Mouse (Mus musculus) E14TG2a.4 (cell line): ENCODE data around the gene Fetub.
A peak's percentile ranks its signal among the peaks of the same experiment; 100 is the strongest.

Experiments used
- H3K27me3 ChIP-seq: 2 replicates; pipeline ENCODE4 v1.6.1; 2014; ENCODE audit warnings: low read length, control low read depth; ENCODE audit not compliant: insufficient read depth
- H3K36me3 ChIP-seq: 2 replicates; pipeline ENCODE4 v1.6.1; 2014; ENCODE audit warnings: low read length, control low read depth; ENCODE audit not compliant: insufficient read depth
- H3K4me1 ChIP-seq: replicated peaks from 2 replicates; pipeline ENCODE4 v1.6.1; 2014; ENCODE audit warnings: low read depth, low read length, control low read depth
- H3K4me3 ChIP-seq: replicated peaks from 2 replicates; pipeline ENCODE4 v1.5.1; 2014; ENCODE audit warnings: mild to moderate bottlenecking, low read length
- H3K9me3 ChIP-seq: 2 replicates; pipeline ENCODE4 v1.6.1; 2014; ENCODE audit warnings: low read length, control low read depth
- CTCF ChIP-seq: conservative IDR thresholded peaks from 2 replicates; pipeline ENCODE4 v1.5.1; 2014; ENCODE audit warnings: low read length
- NANOG ChIP-seq: IDR thresholded peaks from 2 replicates; pipeline ENCODE4 v1.6.1; 2014; ENCODE audit warnings: borderline replicate concordance, low read length, mixed read lengths
- POU5F1 ChIP-seq: IDR thresholded peaks from 2 replicates; pipeline ENCODE4 v1.6.1; 2014; ENCODE audit warnings: low read length, borderline replicate concordance

Fetub gene

DNA sequence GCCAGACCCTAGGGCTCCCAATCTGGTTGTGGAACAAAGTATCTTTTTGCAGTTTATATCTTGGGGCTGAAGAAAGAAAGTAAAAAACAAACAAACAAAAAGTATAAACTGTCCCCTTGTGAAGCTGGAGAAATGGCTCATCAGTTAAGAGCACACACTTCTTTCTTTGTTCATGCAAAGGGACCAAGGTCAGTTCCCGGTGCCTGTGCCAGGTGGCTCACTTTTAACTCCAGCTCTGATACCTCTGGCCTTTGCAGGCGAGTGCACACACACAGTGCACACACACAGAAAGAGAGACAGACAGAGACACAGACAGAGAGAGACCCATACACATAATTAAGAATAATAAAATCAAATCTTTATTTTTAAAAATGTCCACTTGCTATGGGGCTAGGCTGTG lies 21.5 kb upstream of the Fetub start:
- TF ChIP-seq NANOG (no peak), POU5F1 (no peak), CTCF (no peak)
- Histone ChIP-seq H3K4me1 (peaks cover 15% of the 10 kb centered on the region; the same call in 1 of the 2 replicates), H3K4me3 (no peak overlapping the region), H3K36me3 (no peaks in the 10 kb centered on the region), H3K27me3 (peaks cover 48% of the 10 kb centered on the region), H3K9me3 (no peaks in the 10 kb centered on the region)

DNA sequence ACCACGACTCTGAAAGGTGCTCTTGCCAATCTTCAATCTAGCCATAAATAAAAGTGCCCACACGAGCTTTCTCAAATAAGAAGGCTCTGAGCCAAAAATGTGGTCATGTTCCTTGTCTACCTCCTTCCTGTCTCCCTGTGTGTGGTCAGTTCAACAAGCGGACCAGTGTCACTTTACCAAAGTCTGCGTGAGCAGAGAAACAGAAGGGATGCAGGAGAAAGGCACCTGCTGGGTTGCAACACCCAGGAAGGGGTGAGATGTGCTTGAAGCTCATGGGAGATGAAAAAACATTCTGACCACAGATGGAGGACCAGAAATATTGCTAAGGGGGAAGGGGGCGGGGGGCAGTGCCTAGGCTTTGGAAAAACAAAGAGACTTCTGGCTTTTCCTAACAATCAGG lies 18.8 kb upstream of the Fetub start:
- H3K4me3 ChIP-seq = no peak overlapping the region
- no peak for TF ChIP-seq POU5F1
- TF ChIP-seq NANOG = no peak
- no peak for TF ChIP-seq CTCF
- H3K27me3 ChIP-seq = peaks cover 31% of the 10 kb centered on the region

DNA sequence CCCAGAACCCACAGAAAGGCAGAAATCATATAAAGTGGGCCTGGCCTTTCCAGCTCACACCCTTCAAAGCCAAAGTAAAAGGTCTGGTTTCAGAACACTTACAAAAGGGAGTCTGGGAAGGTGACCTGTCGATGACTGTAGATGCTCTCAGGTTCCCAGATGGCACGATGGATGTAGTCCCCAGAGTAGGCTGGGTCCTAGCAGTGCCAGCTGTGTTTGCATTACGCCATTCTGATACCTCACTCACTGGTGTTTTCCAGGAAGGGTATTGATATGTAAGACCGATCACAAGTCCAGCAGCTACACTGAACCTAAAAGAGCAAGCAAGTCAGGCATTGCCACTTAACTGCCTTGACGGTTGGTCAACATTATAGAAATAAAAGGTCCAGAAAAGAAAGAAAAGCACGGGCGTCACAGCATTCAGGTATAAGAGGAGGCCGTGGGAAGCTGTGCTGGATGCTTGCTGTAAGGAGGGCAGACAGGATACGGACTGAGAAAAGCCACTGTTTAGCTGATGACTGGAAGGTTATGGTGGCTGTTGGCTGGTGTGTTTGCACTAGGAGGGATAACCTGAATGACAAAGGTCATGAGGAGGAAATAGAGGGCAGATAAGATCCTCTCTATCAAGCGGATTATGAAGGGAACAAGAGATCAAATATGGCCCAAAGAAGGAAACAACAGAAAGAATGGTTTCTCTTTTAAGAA lies 18.1 kb upstream of the Fetub start:
- Histone ChIP-seq H3K9me3 (no peaks in the 10 kb centered on the region), H3K36me3 (no peaks in the 10 kb centered on the region), H3K4me3 (no peak overlapping the region), H3K4me1 (peaks cover 8% of the 10 kb centered on the region), H3K27me3 (peaks cover 24% of the 10 kb centered on the region)
- no peak for TF ChIP-seq CTCF
- TF ChIP-seq POU5F1 = no peak
- TF ChIP-seq NANOG = no peak

More for the DNA sequence above, 18.8 kb upstream of the Fetub start:
- Histone ChIP-seq H3K36me3 (no peaks in the 10 kb centered on the region), H3K4me1 (peaks cover 9% of the 10 kb centered on the region), H3K9me3 (no peaks in the 10 kb centered on the region)

DNA sequence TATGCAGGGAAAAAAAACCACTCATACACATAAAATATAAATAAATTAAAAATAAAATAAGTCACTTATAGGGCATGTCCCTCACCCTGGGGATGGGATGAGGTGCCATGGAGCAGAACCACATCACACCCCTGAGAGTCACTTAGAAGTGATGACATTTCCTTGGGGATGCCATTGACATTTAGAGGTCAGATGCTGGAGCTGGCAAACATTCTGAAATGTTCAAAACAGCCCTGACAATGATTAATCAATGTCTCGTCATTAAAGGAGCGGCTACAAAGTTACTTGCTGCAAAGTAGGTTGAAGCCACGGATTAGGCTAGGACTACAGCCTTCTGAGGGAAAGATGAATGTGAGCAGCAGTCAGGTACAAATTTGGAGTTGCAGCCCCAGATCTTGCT lies 16.8 kb upstream of the Fetub start:
- TF ChIP-seq POU5F1 = no peak
- TF ChIP-seq CTCF = no peak
- TF ChIP-seq NANOG = no peak
- Histone ChIP-seq H3K4me1 (peaks cover 7% of the 10 kb centered on the region), H3K9me3 (no peaks in the 10 kb centered on the region), H3K27me3 (peaks cover 20% of the 10 kb centered on the region), H3K4me3 (no peak overlapping the region), H3K36me3 (no peaks in the 10 kb centered on the region)

DNA sequence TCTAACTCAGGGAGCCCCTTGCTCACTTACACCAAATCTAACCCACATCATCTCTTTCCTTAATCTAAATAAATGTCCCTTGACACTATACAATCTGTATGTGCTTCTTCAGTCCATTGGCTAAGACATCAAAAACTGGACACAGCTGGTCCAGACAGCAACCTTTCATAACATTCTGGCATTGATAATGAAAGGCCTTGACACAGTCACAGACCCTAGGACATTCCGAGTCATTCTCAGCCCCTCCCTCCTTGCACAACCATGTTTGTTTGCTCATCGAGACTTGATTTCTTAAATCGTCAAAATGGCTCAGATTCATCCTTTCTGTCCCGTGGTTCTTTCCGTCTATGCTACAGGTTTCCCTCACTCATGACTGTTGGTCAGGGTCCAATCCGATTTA lies 8.8 kb upstream of the Fetub start:
- no peaks in the 10 kb centered on the region for H3K36me3 ChIP-seq
- TF ChIP-seq NANOG = no peak
- no peak overlapping the region for H3K4me3 ChIP-seq

DNA sequence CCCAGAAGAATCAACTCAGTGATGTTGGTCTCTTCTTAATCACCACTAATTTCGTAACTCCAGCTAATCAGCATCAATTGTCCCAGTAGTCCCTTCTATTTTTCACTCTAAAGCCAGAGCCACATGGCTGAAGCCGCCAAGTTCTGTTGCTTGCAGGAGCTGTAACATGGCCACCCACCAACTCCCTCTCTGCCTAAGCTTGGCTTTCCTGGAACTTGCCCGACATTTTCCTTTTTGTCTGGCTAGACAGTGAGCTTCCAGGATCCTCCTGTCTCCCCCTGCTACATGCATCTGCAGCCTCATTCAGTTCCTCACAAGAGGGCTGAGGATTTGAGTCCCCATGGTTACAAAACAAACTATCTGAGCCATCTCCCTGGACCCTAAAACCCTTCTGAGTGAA lies 6.1 kb upstream of the Fetub start:
- Histone ChIP-seq H3K27me3 (0 out of 2 replicates have a peak, but pooled peaks cover 5% of the 10 kb centered on the region), H3K36me3 (no peaks in the 10 kb centered on the region), H3K4me1 (no peaks in the 10 kb centered on the region), H3K4me3 (no peak overlapping the region), H3K9me3 (no peaks in the 10 kb centered on the region)
- TF ChIP-seq CTCF (no peak), NANOG (no peak), POU5F1 (no peak)

More for the DNA sequence above, 8.8 kb upstream of the Fetub start:
- Histone ChIP-seq H3K9me3 (no peaks in the 10 kb centered on the region), H3K27me3 (0 out of 2 replicates have a peak, but pooled peaks cover 5% of the 10 kb centered on the region), H3K4me1 (peaks cover 7% of the 10 kb centered on the region)

DNA sequence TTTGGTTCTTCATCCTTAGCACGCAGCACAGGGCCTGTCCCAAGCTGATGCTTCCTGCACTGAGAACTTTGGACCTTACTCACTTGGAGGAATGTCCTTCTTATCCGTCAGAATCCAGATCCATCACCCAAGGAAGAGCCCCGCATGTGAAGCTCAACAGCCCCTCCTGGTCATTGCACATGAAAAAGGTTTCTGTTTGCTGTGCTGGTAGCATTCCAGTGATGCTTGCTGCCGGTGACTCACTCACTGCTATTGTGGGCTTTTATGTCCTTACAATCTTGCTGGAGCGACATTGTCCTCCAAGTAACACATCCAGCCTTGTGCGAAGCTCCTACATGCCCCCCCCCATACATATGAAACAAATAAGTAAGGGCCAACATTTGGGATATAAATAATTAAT lies 5.2 kb upstream of the Fetub start:
- Histone ChIP-seq H3K4me1 (peaks cover 6% of the 10 kb centered on the region), H3K4me3 (no peak overlapping the region)
- TF ChIP-seq NANOG (no peak), POU5F1 (no peak), CTCF (no peak)

DNA sequence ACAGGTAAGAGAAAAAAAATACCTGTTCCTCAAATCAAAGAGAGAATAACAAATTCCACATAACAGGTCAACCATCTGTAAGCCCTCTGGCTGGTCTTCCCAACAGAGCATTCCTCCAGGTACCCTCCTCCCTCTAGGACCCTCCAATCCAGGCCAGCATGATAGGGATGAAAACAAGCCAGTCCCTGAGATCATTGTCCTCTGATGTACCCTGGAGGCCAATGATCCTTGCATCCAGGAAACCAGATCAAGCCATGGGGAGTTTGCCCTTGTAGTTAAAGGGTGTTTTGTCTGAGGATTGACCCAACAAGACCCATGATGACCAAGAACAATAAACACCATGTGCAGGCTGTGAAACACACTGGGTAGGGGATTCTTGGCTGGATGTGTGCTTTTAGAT lies 3.9 kb upstream of the Fetub start:
- H3K36me3 ChIP-seq = no peaks in the 10 kb centered on the region
- no peak overlapping the region for H3K4me3 ChIP-seq
- H3K27me3 ChIP-seq = 0 out of 2 replicates have a peak, but pooled peaks cover 5% of the 10 kb centered on the region
- H3K9me3 ChIP-seq = no peaks in the 10 kb centered on the region
- TF ChIP-seq CTCF (no peak), NANOG (no peak), POU5F1 (no peak)
- H3K4me1 ChIP-seq = peaks cover 20% of the 10 kb centered on the region

More for the DNA sequence above, 5.2 kb upstream of the Fetub start:
- 0 out of 2 replicates have a peak, but pooled peaks cover 5% of the 10 kb centered on the region for H3K27me3 ChIP-seq
- no peaks in the 10 kb centered on the region for H3K9me3 ChIP-seq
- H3K36me3 ChIP-seq = no peaks in the 10 kb centered on the region

DNA sequence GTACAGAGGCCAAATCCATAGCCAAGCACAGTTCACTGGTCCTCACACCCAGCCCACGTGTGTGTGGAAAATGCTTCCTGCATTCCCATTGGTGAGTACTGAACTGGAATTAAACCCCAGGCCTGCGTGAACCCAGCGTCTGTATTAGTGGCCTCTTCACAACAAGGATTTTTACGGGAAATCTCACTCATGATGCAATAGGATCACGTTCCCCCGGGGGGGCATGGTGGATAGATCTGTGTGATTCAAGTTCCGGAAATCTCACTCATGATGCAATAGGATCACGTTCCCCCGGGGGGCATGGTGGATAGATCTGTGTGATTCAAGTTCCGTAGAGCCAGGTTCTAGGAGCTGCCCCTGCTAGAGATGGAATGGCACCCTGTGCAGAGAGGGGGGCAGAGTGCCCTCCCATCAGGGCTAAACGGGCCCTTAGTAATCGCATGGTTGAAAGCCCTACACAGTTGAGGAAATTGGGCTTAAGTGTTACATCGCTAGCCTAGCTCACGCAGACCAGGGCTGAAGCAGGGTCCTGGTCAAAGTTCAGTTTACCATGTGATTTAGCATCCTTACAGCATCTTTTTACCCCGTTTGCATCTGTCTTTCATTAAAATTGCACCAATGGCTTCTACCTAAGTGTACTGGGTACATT lies 654 bp downstream of the Fetub start:
- Histone ChIP-seq H3K9me3 (no peaks in the 10 kb centered on the region), H3K36me3 (no peaks in the 10 kb centered on the region), H3K4me3 (peak overlapping the region; percentile 39; the same call in 1 of the 2 replicates), H3K4me1 (peaks cover 34% of the 10 kb centered on the region), H3K27me3 (no peaks in the 10 kb centered on the region)
- TF ChIP-seq CTCF (no peak), NANOG (no peak), POU5F1 (no peak)
